Mouse (Mus musculus) left cerebral cortex, adult 2 months (tissue): ENCODE results near the gene Ezr. TPM values are rescaled to one million over a fixed set of nuclear protein-coding genes. Genes with fewer than 3 reads are reported as not detected.
"Not testable (repeated sequence)": the region's sequence is repeated elsewhere in the genome, so short reads cannot be mapped to it uniquely, and the experiment has no call there.

ENCODE experiments used
- DNase-seq, 2 experiments: peaks; one replicate each; pipeline ENCODE4 v3.0.0; 2021 to 2022; ENCODE audit warnings: low spot score in 2 of 2, mixed read lengths in 1 of 2; ENCODE audit errors: extremely low spot score in 1 of 2
- H3K27ac ChIP-seq: fragments of 200-600 bp; 2 replicates; pipeline ENCODE4 v1.8.1; 2022
- H3K4me3 ChIP-seq: fragments of 200-600 bp; 2 replicates; pipeline ENCODE4 v1.8.1; 2022
- CTCF ChIP-seq: fragments of 200-600 bp; IDR thresholded peaks from 2 replicates; pipeline ENCODE4 v1.8.1; 2022; ENCODE audit warnings: antibody characterized with exemption, mild to moderate bottlenecking, moderate library complexity
- intact Hi-C: fragments of 180-260 bp; cut with DNase I; formaldehyde crosslinking; loops from one replicate; pipeline ENCODE4 v1.15.1; 2025
- total RNA-seq, 2 experiments: library from RNA; stranded (reverse); gene quantifications; 2 replicates each; pipeline ENCODE4 v1.2.3; 2021

Gene Ezr
- total RNA-seq, 2 experiments from 2014 or later, result 50.3 to 51.5 TPM

GRCm38 (mm10) chr17:6738836-6739235 lies 43.7 kb downstream of the Ezr start:
- no peak for TF ChIP-seq CTCF
- Histone ChIP-seq H3K4me3 (no peak overlapping the region), H3K27ac (no peak overlapping the region)
- no peak for DNase-seq
- intact Hi-C loops, result no loop called here

DNA sequence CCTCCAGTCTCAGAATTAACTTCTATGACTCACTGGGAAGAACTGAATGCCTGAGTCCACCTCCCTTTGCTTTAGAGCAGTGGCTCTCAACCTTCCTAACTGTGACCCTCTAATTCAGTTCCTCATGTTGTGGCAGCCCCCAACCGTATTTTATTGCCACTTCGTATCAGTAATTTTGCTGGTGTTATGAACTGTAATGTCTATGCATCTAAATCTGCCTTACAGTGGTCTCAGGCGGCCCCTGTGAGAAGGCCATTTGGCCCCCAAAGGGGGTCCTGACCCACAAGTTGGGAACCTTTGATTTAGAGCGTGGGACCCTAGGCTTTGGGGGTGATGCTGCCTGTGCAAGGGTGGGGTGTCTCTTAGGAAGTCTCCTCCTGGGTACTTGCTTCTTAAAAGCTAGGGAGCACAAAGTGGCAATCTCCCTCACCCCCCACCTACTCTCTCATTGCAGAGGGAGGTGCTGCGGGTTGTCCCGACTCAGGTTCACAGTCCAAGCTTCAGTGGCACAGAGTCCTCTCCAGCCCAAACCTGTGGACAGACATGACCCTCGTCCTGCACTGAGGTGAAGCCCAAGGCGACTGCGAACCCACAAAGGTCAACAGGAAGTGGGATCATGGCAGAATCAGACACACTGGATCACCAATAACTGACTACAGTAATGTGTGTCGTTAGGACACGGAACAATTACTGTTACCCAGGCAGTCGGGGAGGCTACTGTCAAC lies 45.1 kb downstream of the Ezr start:
- intact Hi-C loops, result no loop called here
- H3K27ac ChIP-seq, result no peak overlapping the region
- no peak for TF ChIP-seq CTCF
- peak; percentile 6 to 7 for DNase-seq
- H3K4me3 ChIP-seq, result no peak overlapping the region

DNA sequence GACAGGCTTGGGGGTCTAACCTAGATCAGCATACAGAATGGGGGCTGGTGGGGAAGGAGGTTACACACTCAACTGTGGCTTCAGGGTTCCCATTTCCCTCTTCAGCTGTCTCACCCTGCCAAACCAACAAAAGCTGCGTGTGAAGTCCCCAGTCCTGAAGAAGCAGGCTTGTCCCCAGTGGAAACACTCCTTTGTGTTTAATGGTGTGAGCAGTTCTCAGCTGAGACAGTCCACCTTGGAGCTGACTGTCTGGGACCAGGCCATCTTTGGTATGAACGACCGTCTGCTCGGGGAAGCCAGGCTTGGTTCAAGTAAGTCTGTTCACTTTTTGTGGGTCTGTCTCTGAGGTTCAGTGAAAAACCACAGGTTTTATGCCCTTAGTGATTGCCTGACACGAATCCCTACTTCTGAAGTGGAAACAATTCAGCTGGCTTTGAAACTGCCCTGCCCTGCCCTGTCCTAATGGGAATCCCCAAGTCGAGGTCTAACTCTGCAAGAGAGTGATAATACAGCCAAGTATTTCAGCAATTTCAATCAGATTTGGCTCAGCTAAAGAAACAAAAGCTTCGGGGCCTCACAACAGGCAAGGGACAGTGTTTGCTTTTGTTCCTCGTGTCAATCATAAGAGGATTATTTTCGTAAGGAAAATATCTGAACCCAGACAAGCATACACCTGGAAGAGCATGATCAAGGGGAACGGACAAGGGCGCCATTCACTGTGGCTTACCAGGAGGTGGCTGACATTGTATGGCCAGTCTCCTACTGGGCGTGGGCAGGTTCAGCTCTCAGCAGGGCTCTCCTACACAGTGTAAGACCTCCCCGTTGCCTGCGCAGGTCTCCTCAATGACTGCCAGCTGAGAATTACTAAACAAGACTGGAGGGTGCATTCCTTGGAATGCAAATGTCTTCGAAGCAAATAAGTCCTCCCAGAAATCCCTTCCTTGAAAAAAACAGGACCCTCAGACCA lies 46.0 kb downstream of the Ezr start:
- intact Hi-C loops, result no loop called here

DNA sequence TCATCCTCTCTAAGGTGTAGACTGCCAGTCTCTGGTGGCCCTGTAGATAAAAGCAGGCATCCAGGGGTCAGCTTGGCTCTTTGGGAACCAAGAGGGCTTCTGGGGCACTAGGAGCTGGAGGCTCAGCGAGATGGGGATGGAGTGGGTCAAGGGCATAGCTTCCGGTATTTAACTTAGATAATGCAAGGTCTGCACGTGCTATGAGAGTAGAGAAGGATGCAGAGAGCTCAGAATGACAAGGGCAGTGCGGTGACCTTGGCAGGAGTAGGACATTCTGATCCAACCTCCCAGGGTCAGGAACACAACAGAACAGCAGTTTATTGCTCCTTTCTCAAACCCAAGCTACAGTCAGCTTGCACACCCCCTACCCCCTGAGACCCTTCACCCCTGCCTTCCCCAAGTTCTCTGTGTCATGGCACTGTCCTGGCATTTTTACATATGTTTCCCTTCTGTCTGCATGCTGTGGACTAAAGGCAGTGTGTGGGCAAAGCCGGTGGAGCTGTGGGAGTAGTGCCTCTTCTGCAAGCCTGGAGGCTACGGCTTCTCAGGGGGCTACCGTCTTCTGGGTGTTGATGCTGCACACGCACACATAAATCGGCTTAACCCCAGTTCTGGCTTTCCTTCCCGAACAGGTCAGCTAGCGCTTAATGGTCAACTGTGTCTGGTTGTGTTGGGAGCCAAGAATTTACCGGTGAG lies 47.7 kb downstream of the Ezr start:
- intact Hi-C loops, result no loop called here
- no peak for TF ChIP-seq CTCF
- no peak overlapping the region for H3K4me3 ChIP-seq
- DNase-seq, result peak in 1 of 2 experiments; percentile 4
- H3K27ac ChIP-seq, result no peak overlapping the region

More for the DNA sequence above, 46.0 kb downstream of the Ezr start:
- DNase-seq, result peak; percentile 4 to 7
- Histone ChIP-seq H3K27ac (no peak overlapping the region), H3K4me3 (no peak overlapping the region)
- no peak for TF ChIP-seq CTCF

GRCm38 (mm10) chr17:6733322-6733875 lies 49.2 kb downstream of the Ezr start:
- Histone ChIP-seq H3K4me3 (no peak overlapping the region), H3K27ac (no peak overlapping the region)
- DNase-seq, result peak; percentile 6 to 7
- TF ChIP-seq CTCF, result no peak
- intact Hi-C loops, result no loop called here

- intact Hi-C loops, result no loop called here
- no peak overlapping the region for H3K4me3 ChIP-seq
- no peak for TF ChIP-seq CTCF
- DNase-seq, result peak in 1 of 2 experiments; percentile 4
- H3K27ac ChIP-seq, result no peak overlapping the region
Observed at GRCm38 (mm10) chr17:6732665-6733064, 49.9 kb downstream of the Ezr start.

GRCm38 (mm10) chr17:6731634-6732033 lies 51.0 kb downstream of the Ezr start:
- no peak for TF ChIP-seq CTCF
- DNase-seq, result no peak
- Histone ChIP-seq H3K4me3 (no peak overlapping the region), H3K27ac (no peak overlapping the region)
- intact Hi-C loops, result no loop called here

DNA sequence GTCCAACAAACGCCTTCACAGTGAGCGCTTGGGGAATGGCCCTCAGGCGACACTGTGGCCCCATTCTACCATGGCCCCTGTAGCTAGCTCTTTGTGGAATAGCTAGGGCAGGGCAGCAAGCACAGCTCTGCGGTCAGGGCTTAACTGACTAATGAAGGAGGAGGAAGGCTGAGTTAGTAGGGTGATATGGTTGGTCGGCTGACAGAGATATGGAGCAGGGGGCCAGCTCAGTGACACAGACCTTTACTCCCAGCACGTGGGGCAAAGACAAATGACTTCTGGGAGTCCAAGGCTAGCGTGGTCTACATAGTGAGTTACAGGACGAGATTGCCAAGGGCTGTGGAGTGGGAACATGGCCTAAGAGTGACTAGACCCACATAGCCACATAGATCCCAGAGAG lies 51.5 kb downstream of the Ezr start:
- Histone ChIP-seq H3K4me3 (no peak overlapping the region), H3K27ac (no peak overlapping the region)
- intact Hi-C loops, result no loop called here
- no peak for DNase-seq
- TF ChIP-seq CTCF, result no peak

- TF ChIP-seq CTCF, result no peak
- DNase-seq, result peak; percentile 5 to 9
- intact Hi-C loops, result no loop called here
- Histone ChIP-seq H3K4me3 (no peak overlapping the region), H3K27ac (no peak overlapping the region)
Observed at GRCm38 (mm10) chr17:6729244-6729742, 53.3 kb downstream of the Ezr start.

DNA sequence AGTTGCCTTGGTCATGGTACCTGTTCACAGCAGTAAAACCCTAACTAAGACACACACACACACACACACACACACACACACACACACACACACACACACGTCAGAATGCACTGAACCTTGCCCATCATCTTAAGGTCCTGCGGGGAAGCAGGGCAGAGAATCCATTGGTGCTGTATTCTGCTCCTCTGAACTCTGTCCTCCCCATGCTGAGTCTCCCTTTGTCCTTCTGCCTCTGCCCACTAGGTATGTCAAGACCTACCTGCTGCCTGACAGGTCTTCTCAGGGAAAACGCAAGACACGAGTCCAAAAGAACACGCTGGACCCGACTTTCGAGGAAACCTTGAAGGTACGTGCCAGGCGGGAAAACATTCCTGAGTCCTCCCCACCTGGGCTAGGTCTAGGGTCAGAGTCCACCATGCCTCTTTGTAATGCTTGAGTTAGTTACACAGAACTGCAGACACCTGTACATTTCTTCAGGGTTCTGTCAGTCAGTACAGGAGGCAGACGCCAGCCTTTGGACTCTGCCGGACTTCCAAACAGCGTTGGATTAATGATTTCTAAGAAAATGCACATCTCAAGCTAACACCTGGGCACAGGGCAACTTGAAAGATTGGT lies 54.5 kb downstream of the Ezr start:
- DNase-seq, result no peak
- no peak overlapping the region for H3K4me3 ChIP-seq
- intact Hi-C loops, result no loop called here
- TF ChIP-seq CTCF, result no peak
- H3K27ac ChIP-seq, result no peak overlapping the region

DNA sequence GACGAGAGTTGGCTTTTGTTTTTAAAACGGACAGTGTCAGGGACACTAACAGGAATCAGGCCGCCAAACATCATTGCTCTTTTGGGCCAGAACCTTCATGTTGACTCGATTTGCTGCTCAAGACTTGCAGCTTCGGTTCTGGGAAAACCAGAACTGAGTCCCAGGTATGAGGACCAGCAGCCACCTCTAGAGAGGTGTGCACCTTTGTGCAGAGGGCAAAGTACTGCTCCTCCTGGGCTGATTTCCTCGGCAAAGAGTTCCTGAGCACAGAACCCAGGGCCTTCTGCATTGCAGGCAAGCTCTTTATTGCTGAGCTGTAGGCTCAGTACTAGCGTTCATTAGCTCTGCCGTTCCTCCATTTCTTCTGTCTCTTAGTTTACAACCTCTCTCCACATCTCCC lies 68.6 kb downstream of the Ezr start:
- H3K4me3 ChIP-seq, DNase-seq, intact Hi-C loops, H3K27ac ChIP-seq: not testable (repeated sequence)

GRCm38 (mm10) chr17:6713483-6713882 lies 69.1 kb downstream of the Ezr start:
- DNase-seq, intact Hi-C loops: not testable (repeated sequence)

GRCm38 (mm10) chr17:6708194-6708593 lies 74.4 kb downstream of the Ezr start:
- intact Hi-C loops, H3K4me3 ChIP-seq: not testable (repeated sequence)

More at GRCm38 (mm10) chr17:6713483-6713882, 69.1 kb downstream of the Ezr start:
- H3K27ac ChIP-seq, H3K4me3 ChIP-seq: not testable (repeated sequence)

DNA sequence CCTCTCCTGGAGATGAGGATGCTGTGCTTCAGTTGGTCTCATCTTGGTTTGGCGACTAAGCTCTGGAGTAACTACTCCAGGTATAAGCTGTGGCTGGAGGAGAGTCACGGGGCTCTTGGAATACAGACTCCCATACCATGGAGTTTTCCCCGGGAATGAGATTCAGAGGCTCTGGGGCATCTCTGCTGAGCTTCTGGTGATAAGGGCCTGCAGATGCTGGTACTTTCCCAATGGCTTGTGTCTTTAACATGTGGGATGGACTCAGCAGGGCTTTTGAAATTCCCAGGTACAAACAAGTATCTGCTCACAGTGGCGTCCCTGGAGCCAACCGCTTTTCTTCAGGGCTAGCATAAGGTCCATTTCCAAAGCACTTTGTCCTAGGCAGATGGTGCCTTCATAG lies 75.2 kb downstream of the Ezr start:
- DNase-seq, intact Hi-C loops, H3K4me3 ChIP-seq, H3K27ac ChIP-seq: not testable (repeated sequence)

More at GRCm38 (mm10) chr17:6708194-6708593, 74.4 kb downstream of the Ezr start:
- not testable (repeated sequence) for H3K27ac ChIP-seq, DNase-seq

GRCm38 (mm10) chr17:6706448-6706847 lies 76.1 kb downstream of the Ezr start:
- intact Hi-C loops, H3K4me3 ChIP-seq, DNase-seq, H3K27ac ChIP-seq: not testable (repeated sequence)
